Mouse (Mus musculus): ENCODE data around the gene Sgpl1.

DNA sequence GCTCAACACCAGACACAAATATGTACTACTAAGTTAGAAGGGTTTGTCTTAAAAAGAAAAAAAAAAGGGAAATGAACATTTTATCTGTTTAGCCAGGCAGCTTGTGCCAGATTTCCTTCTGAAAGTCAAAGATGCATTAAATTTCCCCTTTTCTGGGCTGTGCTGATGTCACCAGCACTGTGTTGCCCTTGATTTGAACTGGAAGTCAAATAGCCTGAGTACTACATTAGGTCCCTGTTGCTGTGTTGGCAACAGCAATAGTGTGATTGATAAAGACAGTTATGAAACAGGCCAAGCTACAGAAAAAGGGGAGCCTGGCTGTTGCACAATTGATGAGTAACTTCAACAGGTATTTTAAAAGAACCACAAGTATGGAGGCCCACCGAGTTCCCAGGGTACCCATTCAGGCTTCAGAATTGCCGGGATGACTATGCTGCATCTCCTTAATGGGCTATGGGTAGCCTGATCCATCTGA lies 33.2 kb downstream of the Sgpl1 start:
- TF ChIP-seq CTCF (IDR thresholded peaks at IDR 0.05; ENCODE audit: control insufficient read depth, insufficient read depth, low read length) (no peak), POLR2A (IDR thresholded peaks at IDR 0.05; ENCODE audit: borderline replicate concordance, control insufficient read depth, low read depth, low read length) (no peak)

All from bone marrow, adult 2 months (tissue).